Mouse (Mus musculus) heart, embryonic 13.5 days (tissue): Measurements from ENCODE around the gene Upf2. TPM values are rescaled to one million over a fixed set of nuclear protein-coding genes. Genes with fewer than 3 reads are reported as not detected.
A peak's percentile ranks its signal among the peaks of the same experiment; 100 is the strongest.
"Not testable (repeated sequence)": the region's sequence is repeated elsewhere in the genome, so short reads cannot be mapped to it uniquely, and the experiment has no call there.

Experiments
- ATAC-seq: fragments of 200-750 bp; cut with Nextera tagmentation; 2 replicates; pipeline ENCODE4 v1.8.0; 2017; ENCODE audit warnings: moderate TSS enrichment; ENCODE audit not compliant: insufficient number of reproducible peaks, low FRiP score, low TSS enrichment; ENCODE audit errors: extremely low read depth
- H3K27ac ChIP-seq: fragments of 300-500 bp; sonication (generic); replicated peaks from 2 replicates; pipeline ENCODE4 v1.5.1; 2015; ENCODE audit warnings: moderate library complexity, mild to moderate bottlenecking, inconsistent platforms
- H3K27me3 ChIP-seq: fragments of 300-500 bp; sonication (generic); replicated peaks from 2 replicates; pipeline ENCODE4 v1.6.1; 2015; ENCODE audit warnings: mild to moderate bottlenecking, inconsistent platforms
- H3K36me3 ChIP-seq: fragments of 300-500 bp; sonication (generic); 2 replicates; pipeline ENCODE4 v1.6.1; 2015; ENCODE audit warnings: mild to moderate bottlenecking, inconsistent platforms
- H3K4me1 ChIP-seq: fragments of 300-500 bp; sonication (generic); 2 replicates; pipeline ENCODE4 v1.6.1; 2015; ENCODE audit warnings: inconsistent platforms
- H3K4me2 ChIP-seq: fragments of 300-500 bp; sonication (generic); 2 replicates; pipeline ENCODE4 v1.6.1; 2015; ENCODE audit warnings: inconsistent platforms, mild to moderate bottlenecking, moderate library complexity
- H3K4me3 ChIP-seq: fragments of 300-500 bp; sonication (generic); 2 replicates; pipeline ENCODE4 v1.5.1; 2015; ENCODE audit warnings: moderate library complexity, mild to moderate bottlenecking, inconsistent platforms
- H3K9ac ChIP-seq: fragments of 300-500 bp; sonication (generic); 2 replicates; pipeline ENCODE4 v1.6.1; 2015; ENCODE audit warnings: inconsistent platforms, mild to moderate bottlenecking, moderate library complexity
- H3K9me3 ChIP-seq: fragments of 300-500 bp; sonication (generic); 2 replicates; pipeline ENCODE4 v1.6.1; 2016; ENCODE audit warnings: inconsistent platforms
- WGBS: fragments of 180-500 bp; shearing (Covaris S2); methylation state at CpG from one replicate; pipeline ENCODE4 v1.1.7; 2015; ENCODE audit warnings: mixed read lengths; 5-methylcytosine and 5-hydroxymethylcytosine counted together
- polyA plus RNA-seq: library from polyadenylated mRNA; unstranded; fragments of >200 nt; fragmentation: Nextera tagmentation; extraction: Ambion mirVana; gene quantifications from 2 replicates; pipeline ENCODE4 v1.2.1, GENCODE M21; 2015

Gene Upf2
- polyA plus RNA-seq, 1 experiment from 2014 or later, result 5.6 TPM

DNA sequence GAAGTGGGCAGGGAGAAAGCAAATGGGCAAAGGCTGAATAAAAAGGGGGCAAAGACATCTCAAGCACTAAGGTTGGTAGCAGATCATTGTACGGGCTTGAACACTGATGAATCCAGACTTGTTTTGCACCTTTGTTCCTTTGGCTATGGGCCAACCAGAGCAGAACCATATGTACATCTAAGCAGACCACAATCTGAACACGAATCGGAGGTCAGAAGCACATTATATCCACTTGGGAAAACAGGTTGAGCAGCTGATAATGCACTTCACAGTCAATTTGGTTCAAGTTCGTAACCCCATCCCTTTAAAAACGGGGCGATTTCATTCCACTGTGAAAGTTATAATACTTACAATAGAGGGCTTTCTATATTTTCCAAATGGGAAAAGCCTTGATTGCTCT lies 964 bp upstream of the Upf2 start:
- Histone ChIP-seq H3K9me3 (no peaks in the 10 kb centered on the region), H3K27me3 (no peaks in the 10 kb centered on the region), H3K4me3 (peak overlapping the region; percentile 91), H3K4me2 (peak overlapping the region; percentile 79), H3K27ac (peak overlapping the region; percentile 82), H3K4me1 (peaks cover 23% of the 10 kb centered on the region), H3K36me3 (no peaks in the 10 kb centered on the region), H3K9ac (peak overlapping the region; percentile 87)
- 5% methylated on average over 6 of the region's 6 CpGs for WGBS
- ATAC-seq, result no peak

DNA sequence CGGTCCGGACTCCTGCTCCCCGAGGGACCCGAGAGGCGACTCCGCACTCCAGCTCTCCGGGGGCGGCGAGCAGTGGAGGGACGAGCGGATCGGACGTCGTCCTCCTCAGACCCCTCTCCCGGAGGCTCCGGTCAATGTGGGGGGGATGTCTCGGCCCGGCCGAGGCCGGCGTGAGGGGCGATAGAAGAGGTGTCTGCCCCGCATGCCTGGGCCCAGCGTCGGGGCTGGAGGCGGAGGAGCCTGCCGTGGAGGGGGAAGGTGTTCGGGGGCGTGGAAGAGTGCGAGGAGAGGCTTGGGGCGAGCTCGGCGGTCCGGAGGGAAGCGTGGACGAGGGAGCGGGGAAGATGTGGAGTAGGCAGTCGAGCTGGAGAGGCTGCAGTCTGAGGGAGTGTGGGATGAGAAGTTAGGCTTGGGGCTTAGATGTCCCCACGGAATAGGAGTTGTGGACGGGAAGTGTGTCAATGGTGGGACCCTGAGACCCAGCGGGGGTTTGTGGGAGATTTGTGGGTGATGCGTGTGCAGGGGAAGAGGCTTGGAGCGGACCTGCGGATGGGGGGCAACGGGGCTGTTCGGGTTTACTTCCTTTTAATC lies 447 bp downstream of the Upf2 start:
- Histone ChIP-seq H3K9ac (peak overlapping the region; percentile 97), H3K4me3 (peak overlapping the region; percentile 91), H3K36me3 (peaks cover 4% of the 10 kb centered on the region; the same call in 1 of the 2 replicates), H3K27me3 (no peaks in the 10 kb centered on the region), H3K9me3 (no peaks in the 10 kb centered on the region), H3K4me1 (peaks cover 23% of the 10 kb centered on the region), H3K27ac (peak overlapping the region; percentile 92), H3K4me2 (peak overlapping the region; percentile 79)
- WGBS, result under 1% methylated on average over 40 of the region's 46 CpGs
- ATAC-seq, result peak; percentile 59

DNA sequence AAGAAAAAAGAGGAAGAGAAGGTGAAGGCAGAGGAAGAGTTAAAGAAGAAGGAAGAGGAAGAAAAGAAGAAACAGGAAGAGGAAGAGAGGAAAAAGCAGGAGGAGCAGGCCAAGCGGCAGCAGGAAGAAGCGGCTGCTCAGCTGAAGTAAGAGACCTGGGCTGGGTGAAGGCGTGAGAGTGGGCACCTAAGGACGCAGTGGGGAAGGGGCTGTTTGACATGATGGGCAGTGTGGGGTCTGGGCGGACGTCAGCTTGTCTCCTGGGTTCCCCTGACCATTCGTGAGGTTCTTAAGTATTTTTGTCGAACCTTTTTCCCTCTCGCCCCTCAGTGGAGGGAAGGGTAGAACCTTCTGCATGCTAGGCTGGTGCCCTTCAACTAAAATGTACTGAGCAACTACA lies 6.4 kb downstream of the Upf2 start:
- Histone ChIP-seq H3K27me3 (no peaks in the 10 kb centered on the region), H3K27ac (no peak overlapping the region), H3K4me1 (peaks cover 21% of the 10 kb centered on the region), H3K36me3 (peaks cover 60% of the 10 kb centered on the region), H3K4me3 (no peak overlapping the region), H3K4me2 (no peak overlapping the region), H3K9me3 (no peaks in the 10 kb centered on the region), H3K9ac (no peak overlapping the region)
- no peak for ATAC-seq
- WGBS, result 87% methylated on average over 9 of the region's 9 CpGs

DNA sequence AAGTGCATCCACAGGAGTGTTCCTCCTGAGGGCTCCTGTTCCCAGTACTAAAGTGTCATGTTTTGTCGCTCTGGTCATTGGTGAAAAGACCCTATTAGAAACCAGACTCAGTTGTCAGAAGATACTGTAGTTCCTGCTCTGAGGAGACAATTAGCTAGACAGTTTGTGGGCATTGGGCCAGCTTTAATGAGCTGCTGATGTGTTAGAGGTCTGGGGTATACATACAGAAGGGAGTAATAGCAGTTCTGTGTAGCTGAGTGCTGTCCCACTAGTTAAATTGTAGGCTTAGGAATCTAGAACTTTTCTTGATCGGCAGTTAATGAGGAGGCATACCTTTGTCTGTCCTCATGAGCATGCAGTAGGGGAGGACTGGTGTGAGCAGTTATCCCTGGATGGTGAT lies 11.0 kb downstream of the Upf2 start:
- peaks cover 11% of the 10 kb centered on the region for H3K4me1 ChIP-seq
- H3K4me3 ChIP-seq, result no peak overlapping the region
- H3K9ac ChIP-seq, result no peak overlapping the region
- no peaks in the 10 kb centered on the region for H3K27me3 ChIP-seq
- H3K27ac ChIP-seq, result 0 out of 2 replicates have a peak overlapping the region, but pooled peaks have one; percentile 12
- WGBS, result 62% methylated on average over 2 of the region's 2 CpGs
- ATAC-seq, result no peak
- H3K9me3 ChIP-seq, result no peaks in the 10 kb centered on the region
- H3K36me3 ChIP-seq, result peaks cover 75% of the 10 kb centered on the region
- H3K4me2 ChIP-seq, result no peak overlapping the region

DNA sequence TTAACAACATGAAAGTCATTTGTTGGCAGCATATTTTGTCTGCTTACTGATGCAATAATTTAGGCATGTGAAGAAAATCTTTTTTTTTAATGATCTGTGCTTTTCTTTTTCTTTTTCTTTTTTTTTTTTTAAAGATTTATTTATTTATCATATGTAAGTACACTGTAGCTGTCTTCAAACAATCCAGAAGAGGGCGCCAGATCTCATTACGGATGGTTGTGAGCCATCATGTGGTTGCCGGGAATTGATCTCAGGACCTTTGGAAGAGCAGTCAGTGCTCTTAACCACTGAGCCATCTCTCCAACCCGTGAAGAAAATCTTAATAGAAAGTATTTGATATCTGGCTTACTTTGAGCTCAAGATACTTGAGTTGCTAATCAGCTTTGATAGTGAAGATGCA lies 12.5 kb downstream of the Upf2 start:
- not testable (repeated sequence) for H3K4me3 ChIP-seq, H3K27ac ChIP-seq, H3K4me2 ChIP-seq, H3K27me3 ChIP-seq, H3K9ac ChIP-seq, H3K9me3 ChIP-seq, ATAC-seq
- 81% methylated on average over 4 of the region's 4 CpGs for WGBS
- Histone ChIP-seq H3K36me3 (peaks cover 70% of the 10 kb centered on the region), H3K4me1 (peaks cover 11% of the 10 kb centered on the region)

DNA sequence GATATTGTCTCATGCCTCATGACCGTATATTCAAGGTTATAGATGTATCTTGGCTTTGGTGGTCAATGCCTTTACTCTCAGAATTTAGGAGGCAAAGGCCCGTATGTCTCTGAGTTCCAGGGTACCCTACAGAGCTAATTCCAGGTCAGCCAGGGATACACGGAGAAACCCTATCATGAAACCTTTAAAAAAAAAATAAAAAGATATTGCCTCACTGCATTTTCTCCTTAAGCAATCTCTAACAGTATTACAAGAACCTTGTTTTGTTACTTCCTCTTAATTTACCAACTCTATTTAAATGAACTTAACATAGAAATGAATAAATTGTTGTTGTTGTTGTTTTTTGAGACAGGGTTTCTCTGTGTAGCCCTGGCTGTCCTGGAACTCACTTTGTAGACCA lies 14.7 kb downstream of the Upf2 start:
- Histone ChIP-seq H3K4me1 (peaks cover 11% of the 10 kb centered on the region), H3K9ac (no peak overlapping the region), H3K27me3 (no peaks in the 10 kb centered on the region), H3K27ac (no peak overlapping the region), H3K4me3 (no peak overlapping the region), H3K36me3 (peaks cover 53% of the 10 kb centered on the region), H3K9me3 (no peaks in the 10 kb centered on the region), H3K4me2 (no peak overlapping the region)
- 84% methylated on average over 3 of the region's 3 CpGs for WGBS
- ATAC-seq, result no peak

DNA sequence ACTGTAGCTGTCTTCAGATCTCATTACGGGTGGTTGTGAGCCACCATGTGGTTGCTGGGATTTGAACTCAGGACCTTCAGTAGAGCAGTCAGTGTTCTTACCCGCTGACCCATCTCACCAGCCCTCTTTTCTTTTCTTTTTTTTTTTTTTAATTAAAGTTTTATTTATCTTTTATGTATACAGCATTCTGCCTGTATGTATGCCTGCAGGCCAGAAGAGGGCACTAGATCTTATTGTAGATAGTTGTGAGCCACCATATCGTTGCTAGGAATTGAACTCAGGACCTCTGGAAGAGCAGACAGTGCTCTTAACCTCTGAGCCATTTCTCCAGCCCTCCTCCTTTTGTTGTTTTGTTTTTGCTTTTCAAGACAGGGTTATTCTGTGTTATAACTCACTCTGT lies 19.4 kb downstream of the Upf2 start:
- not testable (repeated sequence) for H3K4me2 ChIP-seq, H3K4me3 ChIP-seq, H3K9ac ChIP-seq, H3K27ac ChIP-seq, H3K4me1 ChIP-seq, ATAC-seq, H3K9me3 ChIP-seq, H3K27me3 ChIP-seq
- H3K36me3 ChIP-seq, result peaks cover 40% of the 10 kb centered on the region
- WGBS, result 92% methylated on average over 3 of the region's 3 CpGs

DNA sequence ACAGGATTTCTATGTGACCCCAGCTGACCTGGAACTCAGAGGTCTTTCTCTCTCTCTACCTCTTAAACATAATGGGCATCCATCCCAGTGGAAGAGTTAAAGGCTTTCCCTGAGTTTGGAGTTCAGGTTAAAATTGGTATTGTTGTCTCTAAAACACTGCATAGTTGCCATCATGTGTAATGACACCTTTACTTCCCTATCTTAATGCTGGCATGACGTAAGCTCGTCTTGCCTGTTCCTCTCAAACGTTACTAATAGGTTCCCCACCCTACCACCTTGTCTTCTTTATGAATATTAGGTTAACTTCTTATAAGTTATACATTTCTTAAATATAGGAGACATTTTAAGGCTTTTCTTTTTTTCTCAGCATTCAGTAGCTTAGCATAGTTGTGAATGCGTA lies 26.3 kb downstream of the Upf2 start:
- Histone ChIP-seq H3K9ac (no peak overlapping the region), H3K36me3 (peaks cover 71% of the 10 kb centered on the region), H3K4me2 (no peak overlapping the region), H3K9me3 (no peaks in the 10 kb centered on the region), H3K27me3 (no peaks in the 10 kb centered on the region), H3K4me3 (no peak overlapping the region), H3K27ac (no peak overlapping the region), H3K4me1 (no peaks in the 10 kb centered on the region)
- 88% methylated on average over 4 of the region's 4 CpGs for WGBS
- no peak for ATAC-seq

DNA sequence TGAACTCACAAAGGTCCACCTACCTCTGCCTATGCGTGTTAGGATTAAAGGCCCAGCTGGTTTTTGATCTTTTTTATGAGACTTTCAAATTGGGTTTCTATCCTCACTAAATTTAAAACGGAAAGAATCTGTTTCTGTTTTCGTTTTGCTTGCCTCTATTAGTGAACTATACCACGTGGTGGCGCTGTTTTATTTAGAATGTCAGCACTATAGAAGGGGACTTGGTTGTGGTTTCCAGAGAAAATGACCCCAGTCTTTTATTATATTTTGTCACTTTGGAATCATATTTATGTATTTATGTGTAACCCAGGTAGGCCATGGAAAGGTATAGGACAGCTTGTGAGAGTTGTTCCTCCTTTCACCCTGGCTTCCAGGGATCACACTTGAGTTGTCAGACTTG lies 44.3 kb downstream of the Upf2 start:
- no peak for ATAC-seq
- no peak overlapping the region for H3K4me2 ChIP-seq
- no peaks in the 10 kb centered on the region for H3K27me3 ChIP-seq

DNA sequence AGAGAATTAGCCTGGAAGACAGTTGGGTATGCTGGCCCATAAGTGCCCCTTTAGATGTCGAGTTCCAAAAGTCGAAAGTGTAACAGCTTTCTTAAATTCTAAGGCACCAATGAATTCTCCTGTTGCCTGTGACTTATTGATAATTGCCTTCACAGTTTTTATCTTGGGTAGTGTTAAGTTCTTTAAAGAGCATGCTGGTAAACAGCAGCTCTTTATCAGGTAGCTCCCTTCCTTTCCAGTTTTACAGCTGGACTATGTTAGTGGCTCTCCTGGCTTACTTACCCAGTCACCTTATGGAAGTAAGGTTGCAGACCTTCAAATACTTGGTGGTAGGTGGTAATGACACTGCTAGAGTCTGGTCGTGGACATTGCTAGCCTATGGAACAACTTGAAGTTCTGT lies 52.7 kb downstream of the Upf2 start:
- ATAC-seq, result no peak
- Histone ChIP-seq H3K4me3 (no peak overlapping the region), H3K9me3 (no peaks in the 10 kb centered on the region), H3K36me3 (peaks cover 21% of the 10 kb centered on the region), H3K27me3 (no peaks in the 10 kb centered on the region), H3K4me1 (no peaks in the 10 kb centered on the region), H3K27ac (no peak overlapping the region), H3K4me2 (no peak overlapping the region), H3K9ac (no peak overlapping the region)
- WGBS, result 69% methylated on average over 3 of the region's 3 CpGs

More for the DNA sequence above, 44.3 kb downstream of the Upf2 start:
- no peak overlapping the region for H3K4me3 ChIP-seq
- peaks cover 30% of the 10 kb centered on the region for H3K36me3 ChIP-seq
- H3K9ac ChIP-seq, result no peak overlapping the region
- H3K4me1 ChIP-seq, result no peaks in the 10 kb centered on the region
- no peaks in the 10 kb centered on the region for H3K9me3 ChIP-seq
- no peak overlapping the region for H3K27ac ChIP-seq
- 22% methylated on average over 5 of the region's 5 CpGs for whole genome bisulfite sequencing

DNA sequence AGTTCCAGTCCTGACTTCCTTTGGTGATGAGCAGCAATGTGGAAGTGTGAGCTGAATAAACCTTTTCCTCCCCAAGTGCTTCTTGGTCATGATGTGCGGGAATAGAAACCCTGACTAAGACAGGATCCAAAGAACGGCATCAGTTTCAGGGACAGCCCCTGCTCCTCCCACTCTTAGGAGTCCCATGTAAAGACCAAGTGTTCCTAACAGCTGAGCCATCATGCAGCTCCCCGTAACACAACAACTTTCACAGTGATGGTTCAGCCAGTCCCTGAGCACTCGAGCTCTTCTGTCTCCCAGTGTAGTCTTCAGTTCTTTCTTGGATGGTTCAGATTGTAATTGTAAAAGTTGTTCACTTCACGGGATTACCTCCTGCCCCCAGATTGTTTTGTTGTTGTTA lies 63.3 kb downstream of the Upf2 start:
- Histone ChIP-seq H3K4me3 (no peak overlapping the region), H3K27ac (no peak overlapping the region), H3K9ac (no peak overlapping the region), H3K4me1 (no peaks in the 10 kb centered on the region), H3K36me3 (peaks cover 60% of the 10 kb centered on the region), H3K27me3 (no peaks in the 10 kb centered on the region), H3K9me3 (no peaks in the 10 kb centered on the region), H3K4me2 (no peak overlapping the region)
- ATAC-seq, result no peak
- WGBS, result 89% methylated on average over 5 of the region's 5 CpGs

DNA sequence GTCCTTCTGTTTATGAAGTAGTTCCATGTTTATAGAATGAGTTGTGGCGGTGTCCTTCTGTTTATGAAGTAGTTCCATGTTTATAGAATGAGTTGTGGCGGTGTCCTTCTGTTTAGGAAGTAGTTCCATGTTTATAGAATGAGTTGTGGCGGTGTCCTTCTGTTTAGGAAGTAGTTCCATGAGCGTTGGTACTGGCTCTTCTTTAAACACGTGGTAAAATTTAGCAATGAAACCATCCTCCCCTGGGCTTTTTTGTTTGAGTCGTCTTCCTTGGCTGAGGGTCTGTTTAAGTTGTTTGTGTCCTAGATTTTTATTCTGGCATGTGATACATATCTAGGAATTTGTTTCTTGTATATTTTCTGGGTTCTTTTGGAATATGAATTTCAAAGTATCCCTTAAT lies 63.9 kb downstream of the Upf2 start:
- not testable (repeated sequence) for H3K4me3 ChIP-seq, H3K4me2 ChIP-seq, H3K27ac ChIP-seq, H3K9ac ChIP-seq, H3K27me3 ChIP-seq, H3K9me3 ChIP-seq, H3K4me1 ChIP-seq, ATAC-seq
- WGBS, result 88% methylated on average over 6 of the region's 6 CpGs
- H3K36me3 ChIP-seq, result peaks cover 67% of the 10 kb centered on the region
